Mouse (Mus musculus) heart, adult 2 months (tissue): Measurements from ENCODE around the gene Cdkn2d.

Experiments used
- CTCF ChIP-seq: fragments of 200-600 bp; IDR thresholded peaks from 2 replicates; pipeline ENCODE4 v1.8.1; 2022; ENCODE audit warnings: antibody characterized with exemption, mild to moderate bottlenecking, moderate library complexity
- EP300 ChIP-seq: fragments of 200-500 bp; IDR thresholded peaks from 2 replicates; pipeline ENCODE4 v1.6.1; 2011; ENCODE audit warnings: low read depth, low read length, control low read depth; ENCODE audit not compliant: insufficient read depth

DNA sequence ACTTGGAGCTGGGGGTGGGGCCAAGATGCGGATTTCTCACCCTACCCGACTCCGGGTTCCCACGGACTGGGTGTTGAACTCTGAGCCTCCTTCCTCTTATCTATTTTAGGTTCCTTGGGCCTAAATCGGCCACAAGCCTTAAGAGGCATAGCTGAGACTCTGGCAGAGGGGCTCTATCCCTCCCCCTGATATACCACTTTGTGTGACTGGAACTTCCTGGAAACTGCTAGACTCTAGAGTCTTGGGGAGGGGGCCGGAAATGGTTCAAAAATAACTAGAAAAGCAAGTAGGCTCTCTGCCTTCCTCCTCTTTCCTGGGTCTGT lies 30.3 kb upstream of the Cdkn2d start:
- no peak for TF ChIP-seq EP300
- no peak for TF ChIP-seq CTCF
